Mouse (Mus musculus) kidney, adult 2 months (tissue): ENCODE results near the gene Mecom. TPM values are rescaled to one million over a fixed set of nuclear protein-coding genes. Genes with fewer than 3 reads are reported as not detected.

Experiments
- DNase-seq: peaks from one replicate; pipeline ENCODE4 v3.0.0; 2021
- H3K27ac ChIP-seq: fragments of 200-500 bp; 2 replicates; pipeline ENCODE4 v1.5.1; 2012; ENCODE audit warnings: low read depth, low read length, control low read depth, inconsistent platforms; ENCODE audit not compliant: insufficient read depth
- H3K27me3 ChIP-seq: fragments of 200-500 bp; replicated peaks from 2 replicates; pipeline ENCODE4 v1.6.1; 2012; ENCODE audit warnings: mild to moderate bottlenecking, moderate library complexity, low read length, inconsistent platforms; ENCODE audit not compliant: control insufficient read depth, insufficient read depth
- H3K36me3 ChIP-seq: fragments of 200-500 bp; 2 replicates; pipeline ENCODE4 v1.6.1; 2012; ENCODE audit warnings: mild to moderate bottlenecking, moderate library complexity, low read length, inconsistent platforms; ENCODE audit not compliant: control insufficient read depth, insufficient read depth
- H3K4me1 ChIP-seq: fragments of 200-500 bp; 2 replicates; pipeline ENCODE4 v1.6.1; 2011; ENCODE audit warnings: low read length; ENCODE audit not compliant: control insufficient read depth, insufficient read depth
- H3K4me3 ChIP-seq: fragments of 200-500 bp; 2 replicates; pipeline ENCODE4 v1.5.1; 2011; ENCODE audit warnings: mild to moderate bottlenecking, low read depth, low read length, control low read depth; ENCODE audit not compliant: insufficient read depth
- CTCF ChIP-seq: fragments of 200-500 bp; conservative IDR thresholded peaks from 2 replicates; pipeline ENCODE4 v1.5.1; 2011; ENCODE audit warnings: low read depth, mild to moderate bottlenecking, control low read depth, low read length, moderate library complexity, mixed read lengths; ENCODE audit not compliant: insufficient read depth, insufficient read length
- POLR2A ChIP-seq: fragments of 200-500 bp; IDR thresholded peaks from one replicate; pipeline ENCODE4 v1.6.1; 2011; ENCODE audit warnings: low read depth, low read length, control low read depth
- WGBS: fragments of 180-500 bp; shearing (Covaris S2); methylation state at CpG from one replicate; pipeline ENCODE4 v1.1.7; 2018; 5-methylcytosine and 5-hydroxymethylcytosine counted together
- polyA plus RNA-seq: library from polyadenylated mRNA; depleted of rRNA; stranded (reverse); fragments of >200 nt; gene quantifications from 2 replicates; pipeline ENCODE4 v1.2.3, GENCODE M21; 2012; rRNA removed

Mecom gene
- polyA plus RNA-seq, 1 experiment, result 12.9 TPM

- Histone ChIP-seq H3K27me3 (no peaks in the 10 kb centered on the region), H3K4me1 (no peaks in the 10 kb centered on the region), H3K36me3 (no peaks in the 10 kb centered on the region), H3K4me3 (no peak overlapping the region), H3K27ac (no peak overlapping the region)
- WGBS, result 65% methylated on average over 11 of the region's 11 CpGs
- no peak for DNase-seq
- TF ChIP-seq POLR2A (no peak), CTCF (no peak)
Observed at GRCm38 (mm10) chr3:29903596-29904308, 644.1 kb downstream of the Mecom start.

Other genes starting within 250 kb of the Mecom start
- gene Actrt3, start 51.9 kb upstream of the Mecom start, polyA plus RNA-seq, result 0.07 and 0.16 TPM in 2 replicates
- 9.9 and 11.2 TPM in 2 replicates for gene Mynn, start 54.1 kb upstream of the Mecom start, polyA plus RNA-seq
- gene Lrriq4, start 96.5 kb upstream of the Mecom start, polyA plus RNA-seq, result 0.16 and 0.20 TPM in 2 replicates
- gene Lrrc34, start 99.9 kb upstream of the Mecom start, polyA plus RNA-seq, result 0.05 and 0.13 TPM in 2 replicates
- gene Lrrc31, start 151.8 kb upstream of the Mecom start, polyA plus RNA-seq, result 8.6 and 8.8 TPM in 2 replicates
- not detected in 2 replicates for gene Samd7, start 198.3 kb upstream of the Mecom start, polyA plus RNA-seq
- gene Sec62, start 244.9 kb upstream of the Mecom start, polyA plus RNA-seq, result 40.0 and 52.0 TPM in 2 replicates